Mouse (Mus musculus) regulatory T cell (primary cell): Measurements from ENCODE around the gene Kpna3.
"Not testable (repeated sequence)": the region's sequence is repeated elsewhere in the genome, so short reads cannot be mapped to it uniquely, and the experiment has no call there.

Experiments used
- in situ Hi-C: fragments of 300-600 bp; cut with MboI, MseI; formaldehyde crosslinking; loops from one replicate; pipeline ENCODE4 v1.15.1; 2025; ENCODE audit warnings: high pct_unique_total_duplicates

Gene Kpna3

DNA sequence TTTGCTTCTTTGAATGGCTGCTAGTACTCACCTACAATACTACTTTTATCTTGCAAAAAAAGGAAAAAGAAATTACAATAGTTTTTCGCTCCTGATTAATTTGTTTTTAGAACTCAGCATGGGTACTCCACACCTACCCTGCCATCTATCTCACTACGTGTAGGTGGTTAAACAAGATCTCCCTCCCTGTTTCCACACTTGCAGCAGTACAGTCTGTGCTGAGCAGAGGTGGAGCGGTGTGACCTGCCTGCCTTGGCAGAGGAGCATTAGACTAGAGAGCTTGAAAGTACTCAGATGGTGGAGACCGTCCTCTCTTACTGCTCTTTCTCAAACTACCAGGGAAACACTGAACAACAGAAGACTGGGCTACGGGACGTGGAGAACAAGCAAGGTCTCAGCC lies 44.9 kb downstream of the Kpna3 start:
- in situ Hi-C loops, result no loop called here

DNA sequence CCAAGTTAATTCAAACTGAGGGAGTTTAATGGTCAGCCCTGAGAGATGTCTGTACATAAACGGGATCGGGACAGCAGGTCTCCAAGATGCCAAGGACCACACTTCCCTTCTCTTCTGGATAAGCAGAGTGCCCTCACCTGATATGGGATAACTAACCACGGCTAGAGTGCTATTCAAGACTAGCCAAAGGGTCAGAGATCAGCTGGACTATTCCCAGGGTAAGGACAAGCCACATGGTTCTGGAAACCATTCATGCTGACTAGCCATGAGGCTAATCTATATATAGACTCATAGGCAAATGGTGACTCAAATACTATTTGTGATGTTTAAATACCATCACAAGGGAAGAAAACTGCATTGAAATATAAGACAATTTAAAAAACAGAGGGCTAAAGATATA lies 49.1 kb downstream of the Kpna3 start:
- in situ Hi-C loops, result no loop called here

DNA sequence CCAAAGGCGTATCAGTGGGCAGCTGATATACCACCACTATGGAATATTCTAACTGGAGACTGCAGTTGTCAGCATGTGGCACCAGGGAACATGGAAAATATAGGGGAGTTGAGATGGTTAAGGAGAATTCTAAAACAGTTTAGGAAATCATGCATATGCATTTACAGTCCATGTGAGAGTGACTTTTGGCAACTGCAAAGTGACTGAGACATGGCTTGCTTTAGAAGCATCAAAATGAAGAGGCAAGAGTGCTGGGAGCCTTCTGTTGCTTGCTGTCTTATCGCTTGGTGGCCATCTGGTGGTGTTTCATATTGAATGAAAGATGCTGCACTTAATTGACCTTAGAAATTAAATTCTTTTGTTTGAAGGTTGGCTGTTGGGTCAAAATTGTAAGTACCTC lies 72.4 kb downstream of the Kpna3 start:
- in situ Hi-C loops, result no loop called here

DNA sequence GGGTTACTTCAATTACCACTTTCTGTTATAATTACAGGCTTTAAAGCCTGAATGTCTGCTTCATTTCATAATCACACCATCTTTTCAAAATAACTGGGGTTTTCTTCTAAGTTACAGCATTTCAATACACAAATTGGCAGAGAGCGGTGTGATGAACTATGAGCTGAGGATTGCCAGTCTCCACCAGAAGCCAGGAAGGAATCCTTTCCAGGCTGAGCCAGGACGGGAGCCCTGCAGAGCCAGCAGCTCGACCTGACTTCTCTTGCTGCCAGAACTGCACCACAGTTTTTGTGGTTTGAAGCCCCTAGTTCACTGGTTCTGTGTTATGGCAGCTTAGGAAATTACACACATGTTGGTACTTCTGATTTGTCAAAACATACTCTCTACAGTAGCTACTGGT lies 75.0 kb downstream of the Kpna3 start:
- in situ Hi-C loops, result no loop called here

DNA sequence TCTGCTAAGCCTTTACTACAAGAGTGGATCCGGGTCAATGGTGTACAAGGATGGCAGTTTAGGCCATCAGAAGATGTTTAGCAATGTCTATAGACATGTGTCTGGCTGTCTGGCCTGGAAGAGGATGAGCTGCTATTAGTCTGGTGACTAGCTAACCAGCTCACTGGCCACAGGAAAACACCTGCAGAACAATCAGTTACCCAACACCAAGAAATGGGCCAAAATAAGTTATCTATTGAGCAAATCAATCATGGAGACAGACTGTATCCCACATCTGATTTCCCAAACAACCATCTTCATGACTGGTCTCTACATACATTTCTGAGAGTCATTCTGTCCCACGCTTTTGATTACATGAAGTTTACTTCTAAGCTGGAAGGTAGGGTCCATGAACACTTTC lies 75.9 kb downstream of the Kpna3 start:
- in situ Hi-C loops, result no loop called here

DNA sequence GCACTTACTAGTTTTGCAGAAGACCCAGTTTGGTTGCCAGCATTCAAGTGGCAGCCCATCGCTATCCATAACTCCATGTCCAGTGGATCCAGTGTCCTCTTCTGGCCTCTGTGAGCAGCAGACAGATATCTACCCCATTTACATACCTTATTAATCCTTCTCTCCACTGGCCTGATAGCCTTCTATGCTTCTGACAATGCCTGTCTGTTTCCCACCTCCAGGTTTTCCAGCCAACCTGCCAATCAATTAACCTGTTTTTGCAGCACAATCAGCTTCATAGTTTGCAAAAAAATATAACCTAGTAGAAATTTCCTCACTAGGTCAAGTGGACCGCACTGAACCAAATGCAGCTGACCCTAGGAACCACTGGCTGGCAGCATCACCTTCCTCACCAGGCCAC lies 77.4 kb downstream of the Kpna3 start:
- in situ Hi-C loops, result no loop called here

- in situ Hi-C loops, result no loop called here
Observed at GRCm38 (mm10) chr14:61360981-61361511, 78.6 kb downstream of the Kpna3 start.

DNA sequence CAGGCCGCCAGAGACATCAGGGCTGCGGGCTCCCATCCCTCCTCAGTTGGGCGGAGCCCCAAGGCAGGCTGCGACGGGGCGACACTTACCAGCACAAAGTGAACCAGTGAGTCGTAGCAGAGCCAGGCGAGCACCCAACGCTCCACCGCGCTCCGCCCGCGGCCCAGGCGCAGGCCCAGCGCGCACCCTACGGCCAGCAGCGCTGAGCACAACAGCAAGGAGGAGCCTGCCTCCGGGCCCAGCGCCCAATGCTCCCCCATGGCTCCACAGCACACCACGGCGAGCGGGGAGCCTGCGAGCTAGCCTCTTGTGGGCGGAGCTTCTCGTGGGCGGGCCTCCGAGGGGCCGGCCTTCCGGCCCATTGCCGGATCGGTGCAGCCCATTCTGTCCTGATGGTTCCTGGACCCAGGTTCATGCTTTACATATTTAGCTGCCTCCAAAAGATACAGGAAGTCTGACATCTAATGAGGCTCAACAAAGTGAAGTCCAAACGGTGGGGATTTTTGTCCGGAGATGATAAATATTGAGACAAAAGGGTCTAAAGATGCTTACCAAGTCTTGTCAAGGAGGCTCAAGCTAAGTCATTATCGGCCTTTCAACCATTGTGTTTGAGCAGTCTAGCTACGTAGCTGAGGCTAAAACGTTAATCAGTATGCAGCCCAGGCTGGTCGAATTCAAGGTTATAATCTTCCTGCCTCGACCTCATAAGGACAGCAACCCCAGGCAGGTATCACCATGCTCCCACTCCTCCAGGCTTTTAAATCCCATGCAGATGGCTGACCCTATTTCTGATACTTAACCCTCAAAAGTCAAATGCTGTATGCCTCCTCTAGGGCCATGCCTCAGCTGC lies 79.3 kb downstream of the Kpna3 start, which contains the start of gene Ebpl:
TSS of gene Ebpl (minus strand) at position 309 of the 850 bp plus-strand sequence.
- in situ Hi-C loops, result no loop called here

- in situ Hi-C loops, result no loop called here
Observed at GRCm38 (mm10) chr14:61354251-61355235, 85.1 kb downstream of the Kpna3 start.

- in situ Hi-C loops, result no loop called here
Observed at GRCm38 (mm10) chr14:61350808-61351207, 88.9 kb downstream of the Kpna3 start.

DNA sequence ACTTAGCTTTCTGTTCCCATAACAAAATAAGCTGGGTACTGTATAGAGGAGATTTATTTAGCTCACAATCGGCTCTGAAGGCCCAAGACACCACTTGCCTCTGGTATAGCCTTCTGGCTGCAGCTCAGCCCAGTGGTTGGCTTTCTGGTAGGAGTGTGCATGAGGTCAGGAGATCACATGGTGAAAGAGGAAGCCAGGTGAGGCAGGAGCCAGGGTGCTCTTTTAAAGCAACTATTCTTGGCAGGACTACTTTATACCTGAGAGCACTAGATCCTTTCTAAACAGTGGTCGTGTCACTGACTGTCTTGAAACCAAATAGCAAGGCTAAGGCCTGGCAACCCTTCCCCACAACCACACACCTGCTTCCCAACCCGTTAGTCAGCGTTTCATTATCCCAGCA lies 89.8 kb downstream of the Kpna3 start:
- in situ Hi-C loops, result no loop called here

GRCm38 (mm10) chr14:61346827-61347698 lies 92.6 kb downstream of the Kpna3 start:
- in situ Hi-C loops, result no loop called here

DNA sequence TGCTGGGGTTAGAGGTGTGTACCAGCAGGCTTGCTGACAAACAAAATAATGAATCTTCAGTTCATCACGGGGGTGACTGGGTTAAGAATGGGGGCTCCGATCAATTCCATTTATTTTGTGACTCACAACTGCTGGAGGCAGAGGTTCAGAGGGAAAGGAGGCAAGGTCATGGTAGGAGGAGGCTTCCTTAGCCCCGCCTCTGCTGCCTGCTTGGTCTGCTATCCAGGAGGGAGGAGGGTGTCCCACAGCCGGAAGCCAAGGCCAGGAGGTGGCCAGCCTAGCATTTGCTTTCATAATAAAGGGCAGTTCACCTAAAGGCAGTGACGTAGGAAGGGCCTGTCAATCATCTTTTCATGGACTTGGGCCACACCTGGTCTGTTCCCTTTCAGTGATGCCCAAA lies 95.1 kb downstream of the Kpna3 start:
- in situ Hi-C loops, result no loop called here

- in situ Hi-C loops, result no loop called here
Observed at GRCm38 (mm10) chr14:61339381-61339780, 100.3 kb downstream of the Kpna3 start.

DNA sequence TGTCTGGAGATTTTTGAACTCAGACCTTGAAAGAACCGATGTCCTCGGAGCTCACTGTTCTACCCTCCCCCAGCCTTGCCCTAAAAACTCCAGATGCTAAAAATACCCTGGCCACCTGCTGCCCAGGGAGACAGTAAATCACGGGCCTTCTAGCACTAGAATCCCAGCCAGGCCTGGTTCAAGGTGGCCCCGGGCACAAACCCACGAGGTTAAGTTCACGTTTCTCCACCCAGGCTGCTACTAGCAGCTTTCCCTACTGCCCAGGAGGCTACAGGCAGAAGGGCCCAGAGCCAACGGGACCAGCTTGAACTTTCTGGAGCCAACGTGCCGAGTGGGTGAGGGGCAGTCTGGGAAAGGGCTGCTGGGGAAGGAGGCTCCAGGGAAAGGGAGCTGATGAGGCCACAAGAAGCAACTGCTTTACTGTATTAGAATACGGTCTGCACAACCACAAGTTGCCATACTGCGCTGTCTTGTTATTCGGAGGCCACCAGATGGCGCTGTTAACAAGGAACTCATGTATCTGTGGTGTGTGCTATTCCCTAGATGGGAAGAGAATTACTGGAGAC lies 108.6 kb downstream of the Kpna3 start:
- in situ Hi-C loops, result loop anchor here (5.0 kb wide), 1 partner anchor 166 kb away; no protein-coding TSS in a partner anchor

- in situ Hi-C loops, result loop anchor here (5.0 kb wide), 1 partner anchor 167 kb away; no protein-coding TSS in a partner anchor
Observed at GRCm38 (mm10) chr14:61330591-61330990, 109.1 kb downstream of the Kpna3 start.

GRCm38 (mm10) chr14:61327618-61328450 lies 111.8 kb downstream of the Kpna3 start:
- in situ Hi-C loops, result no loop called here

GRCm38 (mm10) chr14:61327007-61327406 lies 112.7 kb downstream of the Kpna3 start:
- in situ Hi-C loops, result not testable (repeated sequence)

- in situ Hi-C loops, result no loop called here
Observed at GRCm38 (mm10) chr14:61322740-61323139, 116.9 kb downstream of the Kpna3 start.

DNA sequence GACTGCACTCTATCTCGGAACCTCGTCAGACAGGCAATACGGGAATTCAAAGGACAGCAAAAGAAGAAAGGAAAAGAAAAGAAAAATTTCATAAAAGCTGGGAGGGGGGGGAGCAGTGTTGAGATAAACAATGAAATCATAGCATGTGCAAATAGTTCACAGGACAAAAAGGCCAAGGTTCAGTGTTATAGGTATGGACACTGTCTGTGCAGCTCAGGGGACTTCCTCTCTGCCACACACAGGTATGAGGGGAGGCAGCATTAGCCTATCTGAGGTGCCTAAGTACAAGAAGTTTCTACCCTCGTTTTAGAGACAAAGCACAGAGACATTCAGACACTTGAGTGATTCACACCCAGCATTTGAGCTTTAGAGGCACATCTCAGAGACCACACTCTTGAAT lies 118.5 kb downstream of the Kpna3 start:
- in situ Hi-C loops, result no loop called here
